Mouse (Mus musculus) CD4-positive naive resting alpha-beta T cell, adult 76 days (primary cell): ENCODE measurements around the gene Gldc. TPM values are rescaled to one million over a fixed set of nuclear protein-coding genes. Genes with fewer than 3 reads are reported as not detected.

Experiments used
- total RNA-seq: library from RNA; stranded (reverse); gene quantifications from one replicate; pipeline ENCODE4 v1.2.4, GENCODE M21; 2023

Gldc gene
- 0.88 TPM for total RNA-seq

GRCm38 (mm10) chr19:30174919-30175571, at the start of gene Gldc:
Gene Gldc, minus strand, starts transcription at chr19:30175429.

Other genes with a start within 250 kb of the Gldc start
- gene Trpd52l3, start 171.6 kb downstream of the Gldc start, total RNA-seq, result not detected
- gene Uhrf2, start 144.9 kb downstream of the Gldc start, total RNA-seq, result 97.3 TPM
- gene Mbl2, start 57.5 kb upstream of the Gldc start, total RNA-seq, result not detected